Mouse (Mus musculus) forebrain, embryonic 15.5 days (tissue): ENCODE data around the gene Slc7a15. TPM values are rescaled to one million over a fixed set of nuclear protein-coding genes. Genes with fewer than 3 reads are reported as not detected.

ENCODE experiments used
- ATAC-seq: fragments of 200-750 bp; cut with Nextera tagmentation; replicated peaks from 2 replicates; pipeline ENCODE4 v1.8.0; 2017; ENCODE audit warnings: mild to moderate bottlenecking, moderate TSS enrichment, moderate library complexity
- H3K27ac ChIP-seq: fragments of 300-500 bp; sonication (generic); replicated peaks from 2 replicates; pipeline ENCODE4 v1.5.1; 2015; ENCODE audit warnings: mild to moderate bottlenecking, inconsistent platforms
- H3K27me3 ChIP-seq: fragments of 300-500 bp; sonication (generic); 2 replicates; pipeline ENCODE4 v1.6.1; 2015; ENCODE audit warnings: inconsistent platforms
- H3K36me3 ChIP-seq: fragments of 300-500 bp; sonication (generic); 2 replicates; pipeline ENCODE4 v1.6.1; 2015; ENCODE audit warnings: mild to moderate bottlenecking, inconsistent platforms
- H3K4me1 ChIP-seq: fragments of 300-500 bp; sonication (generic); 2 replicates; pipeline ENCODE4 v1.6.1; 2015; ENCODE audit warnings: inconsistent platforms
- H3K4me2 ChIP-seq: fragments of 300-500 bp; sonication (generic); replicated peaks from 2 replicates; pipeline ENCODE4 v1.6.1; 2015; ENCODE audit warnings: mild to moderate bottlenecking, inconsistent platforms
- H3K4me3 ChIP-seq: fragments of 300-500 bp; sonication (generic); 2 replicates; pipeline ENCODE4 v1.5.1; 2015; ENCODE audit warnings: mild to moderate bottlenecking, inconsistent platforms
- H3K9ac ChIP-seq: fragments of 300-500 bp; sonication (generic); replicated peaks from 2 replicates; pipeline ENCODE4 v1.6.1; 2015; ENCODE audit warnings: mild to moderate bottlenecking, inconsistent platforms
- H3K9me3 ChIP-seq: fragments of 300-500 bp; sonication (generic); 2 replicates; pipeline ENCODE4 v1.6.1; 2016; ENCODE audit warnings: inconsistent platforms
- WGBS: fragments of 180-500 bp; shearing (Covaris S2); methylation state at CpG from one replicate; pipeline ENCODE4 v1.1.7; 2015; ENCODE audit warnings: mixed read lengths; 5-methylcytosine and 5-hydroxymethylcytosine counted together
- polyA plus RNA-seq: library from polyadenylated mRNA; unstranded; fragments of >200 nt; fragmentation: Nextera tagmentation; extraction: Ambion mirVana; gene quantifications from 2 replicates; pipeline ENCODE4 v1.2.1, GENCODE M21; 2015

The Slc7a15 gene
- polyA plus RNA-seq, 1 experiment from 2014 or later: not detected

DNA sequence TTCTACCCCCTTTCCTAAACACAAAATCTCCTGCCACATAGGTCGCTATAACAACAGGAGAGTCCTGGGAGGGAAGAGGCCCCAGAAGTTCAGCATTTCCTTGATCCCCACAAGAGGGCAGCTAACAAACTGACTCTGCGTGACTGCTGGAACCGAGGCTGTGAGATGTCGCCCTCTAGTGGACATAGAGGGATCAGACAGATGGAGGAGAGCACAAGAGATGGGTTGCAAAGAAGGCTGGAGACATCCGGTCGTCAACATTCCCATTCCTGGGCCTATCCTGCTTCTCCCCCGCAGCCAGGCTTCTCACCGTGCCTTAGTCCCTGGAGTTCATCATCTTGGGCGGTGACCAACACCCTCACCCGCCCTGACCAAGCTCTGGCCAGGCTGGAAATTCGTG is 51.5 kb downstream of the Slc7a15 start:
- Histone ChIP-seq H3K4me3 (no peak overlapping the region), H3K36me3 (no peaks in the 10 kb centered on the region), H3K9me3 (no peaks in the 10 kb centered on the region), H3K9ac (no peak overlapping the region), H3K27me3 (no peaks in the 10 kb centered on the region), H3K4me1 (no peaks in the 10 kb centered on the region), H3K27ac (no peak overlapping the region), H3K4me2 (no peak overlapping the region)
- WGBS: 25% methylated on average over 11 of the region's 11 CpGs
- peak; percentile 74 for ATAC-seq

DNA sequence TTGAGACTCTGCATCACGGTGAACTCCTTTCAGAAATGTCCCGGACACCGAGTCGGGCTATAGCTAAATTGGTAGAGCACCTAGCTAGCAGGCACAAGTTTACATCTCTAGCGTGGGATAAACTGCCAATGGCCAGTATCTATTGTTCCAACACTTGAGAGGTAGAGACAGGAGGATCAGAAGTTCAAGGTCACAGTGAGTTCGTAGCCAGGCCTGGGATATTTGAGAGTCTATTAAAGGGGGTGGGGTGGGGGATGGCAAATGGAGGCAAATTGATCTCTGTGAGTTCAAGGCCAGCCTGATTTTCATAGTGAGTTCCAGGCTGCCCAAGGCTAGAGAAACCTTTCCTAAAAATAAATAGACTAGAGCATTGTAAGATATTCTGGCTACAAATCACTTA is 52.1 kb downstream of the Slc7a15 start:
- WGBS: 87% methylated on average over 6 of the region's 6 CpGs
- Histone ChIP-seq H3K27ac (no peak overlapping the region), H3K4me3 (no peak overlapping the region), H3K36me3 (no peaks in the 10 kb centered on the region), H3K4me1 (no peaks in the 10 kb centered on the region), H3K9me3 (no peaks in the 10 kb centered on the region), H3K4me2 (no peak overlapping the region), H3K27me3 (no peaks in the 10 kb centered on the region), H3K9ac (no peak overlapping the region)
- ATAC-seq: no peak

DNA sequence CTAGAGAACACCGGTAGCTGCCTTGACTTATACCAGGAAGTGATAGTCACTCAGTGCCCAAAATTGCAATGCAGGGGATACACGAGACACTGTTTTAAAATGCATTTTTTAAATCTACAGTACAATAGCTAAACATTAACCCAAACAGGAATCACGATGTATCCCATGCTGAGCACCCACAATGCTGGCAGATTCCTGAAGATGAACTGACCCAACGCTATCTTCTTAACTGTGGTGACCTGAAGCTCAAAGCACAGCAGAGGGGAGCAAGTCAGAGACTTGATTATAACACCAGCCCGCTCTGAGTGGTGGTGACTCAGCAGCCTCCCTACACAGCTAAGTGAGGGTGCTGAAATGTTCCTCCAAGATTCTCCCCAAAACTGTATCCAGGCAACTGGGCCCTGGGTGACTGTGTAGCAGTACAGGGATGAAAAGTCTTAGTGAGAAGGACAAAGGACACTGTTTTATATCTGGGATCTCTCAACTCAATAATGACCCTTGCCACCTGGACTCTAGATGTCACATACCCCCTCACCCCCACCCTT is 53.7 kb downstream of the Slc7a15 start:
- Histone ChIP-seq H3K4me2 (no peak overlapping the region), H3K27me3 (no peaks in the 10 kb centered on the region), H3K27ac (no peak overlapping the region), H3K4me1 (no peaks in the 10 kb centered on the region), H3K4me3 (no peak overlapping the region), H3K9ac (no peak overlapping the region), H3K9me3 (no peaks in the 10 kb centered on the region), H3K36me3 (no peaks in the 10 kb centered on the region)
- ATAC-seq: no peak
- WGBS: 87% methylated on average over 5 of the region's 5 CpGs

DNA sequence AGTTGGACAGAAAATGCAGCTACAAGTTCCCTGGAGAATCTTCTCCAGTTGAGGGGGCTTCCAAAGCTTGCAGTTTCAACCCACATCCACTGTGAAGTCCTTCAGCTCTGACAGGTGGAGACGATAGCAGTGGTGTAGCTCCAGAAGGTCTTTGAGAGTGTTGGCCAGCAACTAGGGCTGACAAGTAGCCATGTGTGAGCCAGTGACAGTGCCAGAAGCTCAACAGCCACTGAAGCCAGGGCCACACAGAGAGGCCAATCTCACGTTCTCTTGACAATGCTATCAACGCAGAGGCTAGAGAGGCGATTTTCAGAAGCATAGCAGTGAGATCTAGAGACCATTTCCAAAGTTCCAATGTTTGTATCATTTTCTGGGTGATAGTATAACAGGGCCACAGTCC is 56.5 kb downstream of the Slc7a15 start:
- Histone ChIP-seq H3K9me3 (no peaks in the 10 kb centered on the region), H3K27ac (no peak overlapping the region), H3K9ac (no peak overlapping the region), H3K36me3 (no peaks in the 10 kb centered on the region), H3K27me3 (no peaks in the 10 kb centered on the region), H3K4me1 (no peaks in the 10 kb centered on the region), H3K4me2 (no peak overlapping the region), H3K4me3 (no peak overlapping the region)
- no peak for ATAC-seq
- 86% methylated on average over 4 of the region's 4 CpGs for WGBS

DNA sequence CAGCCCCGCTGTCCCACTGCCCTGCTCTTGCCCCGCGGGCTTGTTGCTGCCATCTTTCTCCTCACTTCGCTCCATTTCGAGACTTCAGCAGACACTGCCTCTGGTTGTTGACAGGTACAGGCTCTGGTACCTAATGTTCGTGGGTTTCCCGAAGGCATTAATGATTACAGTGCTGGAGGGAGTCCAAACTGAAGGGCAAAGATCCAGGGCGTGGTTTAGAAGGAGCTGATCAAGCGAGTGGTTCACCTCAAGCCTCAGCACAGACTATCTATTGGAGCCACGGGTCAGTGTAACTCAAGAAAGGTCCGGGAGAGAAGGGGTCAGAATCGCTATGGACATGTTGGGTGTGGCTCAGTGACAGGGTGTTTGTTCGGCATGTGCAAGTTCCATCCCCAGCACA is 59.4 kb downstream of the Slc7a15 start:
- H3K9ac ChIP-seq: no peak overlapping the region
- no peak overlapping the region for H3K4me2 ChIP-seq
- 90% methylated on average over 13 of the region's 13 CpGs for whole genome bisulfite sequencing
- no peak overlapping the region for H3K4me3 ChIP-seq
- H3K27ac ChIP-seq: no peak overlapping the region
- H3K27me3 ChIP-seq: no peaks in the 10 kb centered on the region
- H3K36me3 ChIP-seq: no peaks in the 10 kb centered on the region
- no peak for ATAC-seq
- no peaks in the 10 kb centered on the region for H3K9me3 ChIP-seq
- no peaks in the 10 kb centered on the region for H3K4me1 ChIP-seq

DNA sequence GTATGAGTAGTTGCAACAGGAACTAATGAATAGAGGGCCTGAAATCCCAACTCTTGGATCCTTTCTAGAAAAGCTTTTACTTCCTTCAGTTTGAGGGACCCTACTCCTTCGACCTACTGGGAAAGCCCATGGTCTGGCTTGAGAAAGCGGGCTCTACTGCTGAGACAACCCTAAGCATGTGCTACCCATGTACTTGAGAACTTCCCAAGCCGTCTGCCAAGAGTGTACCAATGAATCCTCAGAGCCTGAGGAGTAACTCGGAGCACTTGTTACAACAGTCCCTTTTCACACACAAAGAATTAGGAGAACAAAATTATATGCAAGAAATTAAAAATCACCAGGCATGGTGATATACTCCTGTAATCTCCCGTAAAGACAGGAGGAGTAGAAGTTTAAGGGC is 61.6 kb downstream of the Slc7a15 start:
- no peaks in the 10 kb centered on the region for H3K36me3 ChIP-seq
- no peaks in the 10 kb centered on the region for H3K4me1 ChIP-seq
- H3K27ac ChIP-seq: no peak overlapping the region
- no peak overlapping the region for H3K9ac ChIP-seq
- no peaks in the 10 kb centered on the region for H3K27me3 ChIP-seq
- no peaks in the 10 kb centered on the region for H3K9me3 ChIP-seq
- WGBS: 87% methylated on average over 5 of the region's 5 CpGs
- ATAC-seq: no peak
- H3K4me3 ChIP-seq: no peak overlapping the region
- H3K4me2 ChIP-seq: no peak overlapping the region

DNA sequence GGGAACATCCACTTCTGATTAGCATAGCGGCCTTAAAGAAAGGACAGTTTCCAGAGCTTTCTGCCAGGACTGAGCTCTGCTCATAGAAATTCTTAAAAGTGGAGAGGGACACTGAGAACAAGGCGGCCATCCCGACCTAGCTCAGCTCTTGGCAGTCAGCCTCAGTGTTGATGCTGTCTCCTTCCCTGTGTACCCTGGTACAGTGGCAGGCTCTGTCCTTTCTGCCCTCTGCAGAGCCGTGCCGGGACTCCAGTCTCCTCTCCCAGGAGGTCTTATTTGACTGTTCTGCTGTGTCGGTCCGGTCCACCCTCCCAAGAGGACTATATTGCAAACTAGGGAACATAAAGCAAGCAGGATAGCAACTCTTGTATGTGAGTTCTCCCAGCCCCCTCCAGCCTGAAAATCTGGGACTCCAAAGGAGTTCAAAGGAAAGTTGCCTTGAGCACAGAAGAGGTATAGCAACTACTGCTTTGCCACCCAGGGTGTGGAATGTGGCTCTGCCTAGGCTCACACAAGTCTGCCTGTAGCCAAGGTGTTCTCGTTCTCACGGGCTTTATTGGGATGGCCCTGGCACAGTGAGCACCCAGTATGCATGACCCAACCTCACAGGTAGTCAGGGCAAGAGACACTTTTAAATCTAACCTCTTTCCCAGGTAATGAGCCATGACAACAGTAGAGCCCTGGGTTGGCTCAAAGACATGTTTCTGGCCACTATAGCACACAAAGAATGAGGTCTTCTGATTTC is 62.5 kb downstream of the Slc7a15 start:
- Histone ChIP-seq H3K27ac (no peak overlapping the region), H3K4me1 (no peaks in the 10 kb centered on the region), H3K9ac (no peak overlapping the region), H3K36me3 (no peaks in the 10 kb centered on the region), H3K9me3 (no peaks in the 10 kb centered on the region), H3K4me3 (no peak overlapping the region), H3K27me3 (no peaks in the 10 kb centered on the region), H3K4me2 (no peak overlapping the region)
- 73% methylated on average over 9 of the region's 9 CpGs for WGBS
- ATAC-seq: no peak

DNA sequence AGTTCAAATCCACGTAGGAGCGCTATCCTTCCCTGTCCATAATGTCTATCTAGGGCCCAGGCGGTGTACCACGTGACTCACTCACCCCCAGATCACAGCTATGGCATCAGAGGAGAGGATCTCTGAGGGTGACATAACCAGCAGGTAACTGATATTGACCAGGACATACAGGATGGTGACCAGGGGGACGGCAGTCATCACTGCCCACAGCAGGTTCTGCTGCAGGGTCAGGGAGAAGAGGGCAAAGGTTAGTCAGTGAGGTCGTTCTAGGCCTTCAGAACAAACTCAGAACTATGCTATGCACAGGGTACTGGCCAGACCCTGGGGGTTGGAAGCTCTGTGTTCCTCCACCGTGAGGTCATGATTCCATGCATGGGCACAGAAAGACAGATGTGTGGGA is 63.3 kb downstream of the Slc7a15 start:
- WGBS: 86% methylated on average over 7 of the region's 7 CpGs
- Histone ChIP-seq H3K4me2 (no peak overlapping the region), H3K27me3 (no peaks in the 10 kb centered on the region), H3K9me3 (no peaks in the 10 kb centered on the region), H3K36me3 (no peaks in the 10 kb centered on the region), H3K9ac (no peak overlapping the region), H3K4me1 (no peaks in the 10 kb centered on the region), H3K4me3 (no peak overlapping the region), H3K27ac (no peak overlapping the region)
- ATAC-seq: no peak

DNA sequence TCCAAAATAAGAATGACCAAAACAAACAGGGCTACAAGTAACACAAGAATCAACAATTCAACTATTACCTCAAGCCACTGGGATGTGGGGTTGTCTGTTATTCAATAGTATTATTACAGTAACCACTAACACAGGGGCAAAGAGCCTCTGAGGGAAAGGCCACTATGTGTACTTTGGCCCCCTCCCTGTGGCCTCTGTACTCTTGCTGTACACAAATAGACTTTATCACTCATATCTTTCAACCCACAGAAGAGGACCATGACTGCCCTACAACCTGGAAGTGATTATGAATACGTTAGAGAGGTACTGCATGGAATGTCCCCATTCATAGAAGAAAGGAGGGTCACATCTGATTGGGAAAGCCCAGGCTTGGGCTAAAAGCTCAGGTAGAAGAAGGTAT is 64.0 kb downstream of the Slc7a15 start:
- H3K27me3 ChIP-seq: no peaks in the 10 kb centered on the region
- H3K9me3 ChIP-seq: no peaks in the 10 kb centered on the region
- no peak for ATAC-seq
- 80% methylated on average over 1 of the region's 1 CpGs for WGBS
- H3K4me1 ChIP-seq: no peaks in the 10 kb centered on the region
- H3K36me3 ChIP-seq: no peaks in the 10 kb centered on the region
- no peak overlapping the region for H3K4me3 ChIP-seq
- H3K27ac ChIP-seq: no peak overlapping the region
- no peak overlapping the region for H3K9ac ChIP-seq
- H3K4me2 ChIP-seq: no peak overlapping the region

DNA sequence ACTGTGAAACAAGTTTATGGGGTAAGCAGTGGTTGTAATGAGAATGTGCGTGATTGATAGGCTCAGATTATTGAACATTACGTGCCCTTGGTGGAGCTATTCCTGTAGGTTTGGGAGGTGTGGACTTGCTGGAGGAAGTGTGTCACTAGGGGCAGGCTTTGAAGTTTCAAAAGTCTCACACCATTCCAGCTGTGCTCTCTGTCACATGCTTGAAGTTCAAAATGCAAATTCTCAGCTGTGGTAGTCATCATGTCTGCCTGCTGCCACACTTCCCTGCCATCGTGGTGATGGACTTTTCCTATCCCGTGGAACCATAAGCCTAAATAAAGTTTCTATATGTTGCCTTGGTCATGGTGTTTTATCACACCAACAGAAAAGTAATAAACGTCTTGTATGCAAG is 71.1 kb downstream of the Slc7a15 start:
- Histone ChIP-seq H3K4me2 (no peak overlapping the region), H3K9ac (no peak overlapping the region), H3K4me3 (no peak overlapping the region), H3K4me1 (no peaks in the 10 kb centered on the region), H3K36me3 (no peaks in the 10 kb centered on the region), H3K27me3 (no peaks in the 10 kb centered on the region), H3K27ac (no peak overlapping the region), H3K9me3 (no peaks in the 10 kb centered on the region)
- 90% methylated on average over 5 of the region's 5 CpGs for WGBS
- ATAC-seq: no peak

DNA sequence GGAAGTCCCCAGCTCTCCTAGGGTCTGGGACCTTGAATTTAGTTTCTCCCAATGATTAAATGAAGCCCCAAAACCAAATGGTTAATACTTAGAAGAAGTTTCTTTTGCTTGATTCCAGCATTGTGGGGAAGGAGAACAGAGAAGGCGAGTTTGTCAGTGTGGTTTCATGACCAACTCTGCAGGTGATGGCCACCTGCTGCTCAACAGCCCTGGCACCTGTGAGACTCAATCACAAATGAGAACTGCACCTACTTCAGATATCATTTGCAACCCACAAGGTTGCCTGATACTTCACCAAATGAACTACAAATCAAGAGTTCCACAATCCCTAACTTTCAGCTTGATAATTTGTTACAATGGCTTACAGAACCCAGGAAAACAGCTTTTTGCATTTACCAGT is 71.7 kb downstream of the Slc7a15 start:
- H3K36me3 ChIP-seq: no peaks in the 10 kb centered on the region
- no peak overlapping the region for H3K9ac ChIP-seq
- no peak overlapping the region for H3K27ac ChIP-seq
- no peak overlapping the region for H3K4me3 ChIP-seq
- H3K9me3 ChIP-seq: no peaks in the 10 kb centered on the region
- no peaks in the 10 kb centered on the region for H3K27me3 ChIP-seq
- ATAC-seq: no peak
- H3K4me1 ChIP-seq: no peaks in the 10 kb centered on the region
- H3K4me2 ChIP-seq: no peak overlapping the region
- WGBS: 69% methylated on average over 1 of the region's 1 CpGs

DNA sequence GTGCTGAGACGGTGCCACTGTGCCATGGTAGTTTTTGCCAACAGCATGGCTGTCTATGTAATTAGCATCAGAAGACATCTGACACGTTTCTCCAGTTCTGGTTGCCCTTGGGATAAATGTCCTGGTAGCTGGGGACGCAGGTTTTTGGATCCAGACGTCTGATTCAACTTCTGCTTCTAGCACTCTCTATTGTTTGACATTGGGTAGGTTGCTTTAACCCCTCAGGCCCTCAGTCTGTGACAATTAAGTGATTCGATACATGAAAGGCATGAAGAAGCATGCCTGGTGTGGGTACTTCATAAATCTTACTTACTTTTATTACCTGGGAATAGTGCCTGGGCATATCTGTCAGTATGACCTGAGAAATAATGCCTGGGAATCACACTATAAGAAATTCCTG is 74.8 kb downstream of the Slc7a15 start:
- Histone ChIP-seq H3K27ac (no peak overlapping the region), H3K36me3 (no peaks in the 10 kb centered on the region), H3K27me3 (no peaks in the 10 kb centered on the region), H3K4me1 (no peaks in the 10 kb centered on the region), H3K4me2 (no peak overlapping the region), H3K9me3 (no peaks in the 10 kb centered on the region), H3K9ac (no peak overlapping the region), H3K4me3 (no peak overlapping the region)
- 61% methylated on average over 5 of the region's 5 CpGs for WGBS
- ATAC-seq: no peak

DNA sequence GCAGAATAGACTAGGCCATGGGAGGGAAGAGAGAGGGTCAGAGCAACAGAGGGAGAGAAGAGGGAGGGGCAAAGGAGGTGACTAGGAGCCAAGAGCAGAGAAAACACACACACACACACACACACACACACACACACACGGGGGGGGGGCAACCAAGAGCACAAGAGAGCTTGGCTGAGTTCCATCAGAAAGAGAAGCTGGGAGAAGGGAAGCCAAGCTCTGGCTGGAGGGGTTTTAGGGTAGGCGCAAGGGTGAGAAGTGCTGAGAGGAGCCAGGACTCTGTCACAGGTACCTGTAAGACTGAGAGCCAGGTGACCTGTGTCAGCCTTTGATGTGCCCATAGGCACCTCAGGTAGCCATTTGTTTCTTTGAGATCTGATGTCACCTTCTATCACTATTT is 76.2 kb downstream of the Slc7a15 start:
- ATAC-seq: no peak
- Histone ChIP-seq H3K4me1 (no peaks in the 10 kb centered on the region), H3K9me3 (no peaks in the 10 kb centered on the region), H3K4me3 (no peak overlapping the region), H3K27ac (no peak overlapping the region), H3K4me2 (no peak overlapping the region), H3K27me3 (no peaks in the 10 kb centered on the region), H3K36me3 (no peaks in the 10 kb centered on the region), H3K9ac (no peak overlapping the region)
- WGBS: 64% methylated on average over 2 of the region's 2 CpGs
